Mouse (Mus musculus): Measurements from ENCODE around the gene Meox2. TPM values are rescaled to one million over a fixed set of nuclear protein-coding genes. Genes with fewer than 3 reads are reported as not detected.

The Meox2 gene
- 5.4 TPM for polyA plus RNA-seq (2014; fragmentation: Illumina TruSeq; extraction: RNeasy Lipid Tissue Mini Kit (QIAGEN cat#74804); ENCODE audit: low read depth, low replicate concordance)

GRCm38 (mm10) chr12:37108390-37108738, at the start of gene Meox2:
TSS of gene Meox2 (plus strand) at chr12:37108540.

Other genes with a start within 250 kb of the Meox2 start
- 39.4 TPM for gene Agmo, start 133.1 kb downstream of the Meox2 start, polyA plus RNA-seq (2014; fragmentation: Illumina TruSeq; extraction: RNeasy Lipid Tissue Mini Kit (QIAGEN cat#74804); ENCODE audit: low read depth, low replicate concordance)